Mouse (Mus musculus): ENCODE measurements around the gene Ovgp1.

DNA sequence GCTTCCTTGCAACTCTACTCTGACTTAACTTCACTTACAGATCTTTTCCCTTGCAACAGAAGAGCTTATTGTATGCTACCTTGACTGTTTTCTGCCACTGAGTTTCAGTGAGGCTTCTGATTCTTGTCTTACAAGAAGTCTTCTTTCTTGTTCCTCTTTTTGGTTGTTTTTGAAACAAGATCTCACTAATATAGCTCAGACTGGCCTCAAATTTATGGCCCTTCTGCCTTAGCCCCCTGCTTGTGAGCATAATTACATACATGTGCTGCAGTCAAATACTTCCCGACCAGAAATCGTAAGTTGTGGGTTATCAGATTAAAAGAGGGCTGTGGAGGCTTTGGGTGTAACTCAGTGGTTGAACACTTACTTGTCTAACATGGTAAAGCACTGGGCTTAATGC, 21.2 kb downstream of the Ovgp1 start:
- TF ChIP-seq POLR2A (IDR thresholded peaks at IDR 0.05; ENCODE audit: control insufficient read depth, low read depth, low read length) (no peak), CTCF (IDR thresholded peaks at IDR 0.05; ENCODE audit: control insufficient read depth, insufficient read depth, insufficient replicate concordance, low read depth, low read length) (no peak)

All from testis, adult 2 months (tissue).